24 mouse cellular contexts compared by ENCODE assay signal in genomic region chrX:101750144-101750543, GRCm38 (mm10). TPM values are rescaled to one million over a fixed set of nuclear protein-coding genes. Genes with fewer than 3 reads are reported as not detected.
A peak's percentile ranks its signal among the peaks of the same experiment; 100 is the strongest.
DNase-seq lines count a peak whose midpoint lies in the region; ATAC-seq lines count a peak whose summit lies in the region.
"Had no signal": no experiment of that assay in that cellular context is flagged by ENCODE, and none has a peak within 500 bp of the region (broad histone marks: within the 10 kb centered on the region; RNA-seq: fewer than 3 reads in every experiment).

No protein-coding gene starts in this region.

- H3K4me2 ChIP-seq in forebrain, embryonic 14.5 days (ENCODE audit: low read length), result no peak overlapping the region
- H3K4me2 ChIP-seq in forebrain, embryonic 13.5 days, result no peak overlapping the region
- H3K4me2 ChIP-seq in embryonic facial prominence, embryonic 14.5 days (ENCODE audit: low read depth, low read length), result no peak overlapping the region
- no peak overlapping the region for H3K4me2 ChIP-seq in hindbrain, embryonic 16.5 days (ENCODE audit: low read length)
- H3K4me2 ChIP-seq: embryonic facial prominence, embryonic 12.5 days; heart, embryonic 11.5 days; heart, embryonic 15.5 days; hindbrain, embryonic 14.5 days had no signal

- 41% methylated on average over 4 of the region's 4 CpGs for WGBS in forebrain, embryonic 14.5 days
- WGBS in forebrain, embryonic 13.5 days, result 35% methylated on average over 4 of the region's 4 CpGs
- WGBS in embryonic facial prominence, embryonic 14.5 days, result 62% methylated on average over 4 of the region's 4 CpGs
- 44% methylated on average over 4 of the region's 4 CpGs for WGBS in hindbrain, embryonic 16.5 days

- no peaks in the 10 kb centered on the region for H3K4me1 ChIP-seq in forebrain, embryonic 14.5 days (ENCODE audit: control insufficient read depth, insufficient read depth, low read length)
- H3K4me1 ChIP-seq in forebrain, embryonic 13.5 days, result no peaks in the 10 kb centered on the region
- H3K4me1 ChIP-seq in embryonic facial prominence, embryonic 14.5 days (ENCODE audit: control insufficient read depth, insufficient read depth, low read length), result no peaks in the 10 kb centered on the region
- no peaks in the 10 kb centered on the region for H3K4me1 ChIP-seq in hindbrain, embryonic 16.5 days (ENCODE audit: control insufficient read depth, insufficient read depth, low read depth, low read length)
- H3K4me1 ChIP-seq: embryonic facial prominence, embryonic 12.5 days; heart, embryonic 15.5 days had no signal

- no peaks in the 10 kb centered on the region for H3K9me3 ChIP-seq in forebrain, embryonic 14.5 days (replicated peaks; ENCODE audit: control insufficient read depth, low read length)
- no peaks in the 10 kb centered on the region for H3K9me3 ChIP-seq in forebrain, embryonic 13.5 days (replicated peaks)
- no peaks in the 10 kb centered on the region for H3K9me3 ChIP-seq in embryonic facial prominence, embryonic 14.5 days (ENCODE audit: control insufficient read depth, low read length)
- H3K9me3 ChIP-seq in hindbrain, embryonic 16.5 days (ENCODE audit: control insufficient read depth, low read length), result no peaks in the 10 kb centered on the region; the same call in 1 of the 2 replicates
- H3K9me3 ChIP-seq: embryonic facial prominence, embryonic 12.5 days; heart, embryonic 15.5 days had no signal

- H3K36me3 ChIP-seq in forebrain, embryonic 14.5 days (ENCODE audit: control insufficient read depth, insufficient read depth, low read length), result no peaks in the 10 kb centered on the region
- H3K36me3 ChIP-seq in forebrain, embryonic 13.5 days (ENCODE audit: poor library complexity, severe bottlenecking), result no peaks in the 10 kb centered on the region
- H3K36me3 ChIP-seq in embryonic facial prominence, embryonic 14.5 days (ENCODE audit: control insufficient read depth, insufficient read depth, low read length), result no peaks in the 10 kb centered on the region
- H3K36me3 ChIP-seq in hindbrain, embryonic 16.5 days (ENCODE audit: control insufficient read depth, insufficient read depth, low read length), result no peaks in the 10 kb centered on the region
- H3K36me3 ChIP-seq: embryonic facial prominence, embryonic 12.5 days; heart, embryonic 15.5 days had no signal

- peak; percentile 29; the same call in 1 of the 2 replicates for ATAC-seq in forebrain, embryonic 14.5 days
- ATAC-seq in forebrain, embryonic 13.5 days, result no peak
- ATAC-seq in embryonic facial prominence, embryonic 14.5 days (ENCODE audit: low read depth), result no peak; the same call in 1 of the 2 replicates
- ATAC-seq in hindbrain, embryonic 16.5 days, result no peak

- H3K27ac ChIP-seq in forebrain, embryonic 14.5 days (ENCODE audit: low read depth, low read length), result no peak overlapping the region
- no peak overlapping the region for H3K27ac ChIP-seq in forebrain, embryonic 13.5 days
- H3K27ac ChIP-seq in embryonic facial prominence, embryonic 14.5 days (replicated peaks; ENCODE audit: low read depth, low read length), result no peak overlapping the region
- no peak overlapping the region for H3K27ac ChIP-seq in hindbrain, embryonic 16.5 days (ENCODE audit: low read depth, low read length)
- H3K27ac ChIP-seq: embryonic facial prominence, embryonic 12.5 days; gastrocnemius, adult 2 months; heart, adult 2 months; heart, embryonic 15.5 days; hindbrain, embryonic 14.5 days had no signal

- 0 out of 2 replicates have a peak, but pooled peaks cover 3% of the 10 kb centered on the region for H3K27me3 ChIP-seq in forebrain, embryonic 14.5 days (replicated peaks; ENCODE audit: control insufficient read depth, insufficient read depth, low read length)
- peaks cover 10% of the 10 kb centered on the region; the same call in 1 of the 2 replicates for H3K27me3 ChIP-seq in forebrain, embryonic 13.5 days
- no peaks in the 10 kb centered on the region; the same call in 1 of the 2 replicates for H3K27me3 ChIP-seq in embryonic facial prominence, embryonic 14.5 days (replicated peaks; ENCODE audit: control insufficient read depth, insufficient read depth, low read length)
- no peaks in the 10 kb centered on the region; the same call in 1 of the 2 replicates for H3K27me3 ChIP-seq in hindbrain, embryonic 16.5 days (replicated peaks; ENCODE audit: control insufficient read depth, insufficient read depth, low read length)

- no peak overlapping the region for H3K9ac ChIP-seq in forebrain, embryonic 14.5 days (ENCODE audit: low read length)
- no peak overlapping the region for H3K9ac ChIP-seq in forebrain, embryonic 13.5 days
- H3K9ac ChIP-seq in embryonic facial prominence, embryonic 14.5 days (ENCODE audit: low read depth, low read length), result no peak overlapping the region
- no peak overlapping the region for H3K9ac ChIP-seq in hindbrain, embryonic 16.5 days (ENCODE audit: low read depth, low read length)
- H3K9ac ChIP-seq: embryonic facial prominence, embryonic 12.5 days; heart, embryonic 15.5 days; hindbrain, embryonic 14.5 days had no signal

- DNase-seq in embryo, embryonic 10.5 days (ENCODE audit: low spot score), result peak; percentile 31
- DNase-seq in embryo, embryonic 9.5 days (ENCODE audit: extremely low spot score), result no peak
- peak; percentile 14 for DNase-seq in forebrain, embryonic 14.5 days (ENCODE audit: low spot score)
- DNase-seq in embryonic facial prominence, embryonic 14.5 days (ENCODE audit: low spot score), result peak; percentile 7
- no peak for DNase-seq in gastrocnemius, adult 8-10 months (ENCODE audit: low spot score in 2 of 2)
- DNase-seq: adrenal gland, adult 2 months; adrenal gland, postnatal 25 days; cerebellum, adult 2 months; cerebellum, postnatal 10 days; gastrocnemius, adult 2 months; heart, adult 2 months; heart, postnatal 14 days; kidney, adult 11 months; kidney, adult 9 months had no signal

- no peak overlapping the region for H3K4me3 ChIP-seq in forebrain, embryonic 14.5 days (ENCODE audit: low read depth, low read length)
- no peak overlapping the region for H3K4me3 ChIP-seq in forebrain, embryonic 13.5 days
- H3K4me3 ChIP-seq in embryonic facial prominence, embryonic 14.5 days (ENCODE audit: low read depth, low read length), result no peak overlapping the region
- H3K4me3 ChIP-seq in hindbrain, embryonic 16.5 days (ENCODE audit: low read length), result no peak overlapping the region
- H3K4me3 ChIP-seq: embryonic facial prominence, embryonic 12.5 days; gastrocnemius, adult 2 months; heart, adult 2 months; heart, embryonic 15.5 days had no signal

RNA-seq across cellular contexts. Expression of gene Cxcr3, which starts 16.1 kb away (rescaled TPM):
- polyA plus RNA-seq in forebrain, embryonic 14.5 days (2014; fragmentation: Nextera tagmentation; extraction: Ambion mirVana), result 0.17 TPM in 1 of 2 replicates, not detected in the other
- polyA plus RNA-seq in forebrain, embryonic 13.5 days (2015; fragmentation: Nextera tagmentation; extraction: Ambion mirVana), result 0.10 and 0.13 TPM in 2 replicates
- polyA plus RNA-seq in embryonic facial prominence, embryonic 14.5 days (2014; fragmentation: Nextera tagmentation; extraction: Ambion mirVana), result 0.58 and 0.82 TPM in 2 replicates
- polyA plus RNA-seq in hindbrain, embryonic 16.5 days (2015; fragmentation: Nextera tagmentation; extraction: Ambion mirVana), result 0.09 and 0.37 TPM in 2 replicates
- total RNA-seq in gastrocnemius, adult 8-10 months (2022), result not detected
- total RNA-seq: adrenal gland, postnatal 25 days; gastrocnemius, adult 2 months; heart, adult 2 months; heart, postnatal 14 days; MEL had no signal
- polyA plus RNA-seq: C2C12; embryonic facial prominence, embryonic 12.5 days; heart, embryonic 11.5 days; hindbrain, embryonic 14.5 days had no signal

RNA-seq across cellular contexts. Expression of gene Gm4779, which starts 44.1 kb away (rescaled TPM):
- not detected in 2 replicates for polyA plus RNA-seq in forebrain, embryonic 14.5 days (2014; fragmentation: Nextera tagmentation; extraction: Ambion mirVana)
- polyA plus RNA-seq in forebrain, embryonic 13.5 days (2015; fragmentation: Nextera tagmentation; extraction: Ambion mirVana), result not detected in 2 replicates
- polyA plus RNA-seq in embryonic facial prominence, embryonic 14.5 days (2014; fragmentation: Nextera tagmentation; extraction: Ambion mirVana), result 0.12 and 0.18 TPM in 2 replicates
- 0.25 TPM in 1 of 2 replicates, not detected in the other for polyA plus RNA-seq in hindbrain, embryonic 16.5 days (2015; fragmentation: Nextera tagmentation; extraction: Ambion mirVana)
- not detected for total RNA-seq in gastrocnemius, adult 8-10 months (2022)
- total RNA-seq: adrenal gland, postnatal 25 days; gastrocnemius, adult 2 months; gastrocnemius, postnatal 4 days; heart, postnatal 14 days; hematopoietic stem cell, adult 5-6 weeks; MEL had no signal
- polyA plus RNA-seq: C2C12; heart, adult 2 months; hindbrain, embryonic 14.5 days had no signal

RNA-seq across cellular contexts. Expression of gene 8030474K03Rik, which starts 44.3 kb away (rescaled TPM):
- not detected in 2 replicates for polyA plus RNA-seq in forebrain, embryonic 14.5 days (2014; fragmentation: Nextera tagmentation; extraction: Ambion mirVana)
- polyA plus RNA-seq in forebrain, embryonic 13.5 days (2015; fragmentation: Nextera tagmentation; extraction: Ambion mirVana), result not detected in 2 replicates
- polyA plus RNA-seq in embryonic facial prominence, embryonic 14.5 days (2014; fragmentation: Nextera tagmentation; extraction: Ambion mirVana), result 0.22 TPM in 1 of 2 replicates, not detected in the other
- polyA plus RNA-seq in hindbrain, embryonic 16.5 days (2015; fragmentation: Nextera tagmentation; extraction: Ambion mirVana), result 0.11 TPM in 1 of 2 replicates, not detected in the other
- total RNA-seq in gastrocnemius, adult 8-10 months (2022), result not detected
- total RNA-seq: adrenal gland, adult 2 months; adrenal gland, postnatal 25 days; gastrocnemius, adult 2 months; gastrocnemius, postnatal 4 days; heart, postnatal 14 days; hematopoietic stem cell, adult 5-6 weeks; MEL had no signal
- polyA plus RNA-seq: adrenal gland, adult 2 months; C2C12; heart, adult 2 months; heart, embryonic 11.5 days; hindbrain, embryonic 14.5 days had no signal

Comparison
In these comparisons a context has a peak if more than half of its experiments do, and no peak if none do; other contexts are left out.
1. DNase-seq: peak in embryo, embryonic 10.5 days (single experiment), forebrain, embryonic 14.5 days (single experiment) and embryonic facial prominence, embryonic 14.5 days (single experiment); none in embryo, embryonic 9.5 days (single experiment) and gastrocnemius, adult 8-10 months (0 of 2).